Comparison of ENCODE assay signal across 8 mouse cellular contexts in genomic region chr2:35269716-35270260, GRCm38 (mm10). TPM values are rescaled to one million over a fixed set of nuclear protein-coding genes. Genes with fewer than 3 reads are reported as not detected.
DNase-seq lines count a peak whose midpoint lies in the region; ATAC-seq and TF ChIP-seq lines count a peak whose summit lies in the region.

No protein-coding gene starts in this region.

- no peak for ATAC-seq in stomach, postnatal 0 days (ENCODE audit: low FRiP score, low TSS enrichment)

- H3K4me3 ChIP-seq in embryonic fibroblast, embryonic 13.5 days (ENCODE audit: insufficient read depth, low read length): no peak overlapping the region
- no peak overlapping the region for H3K4me3 ChIP-seq in stomach, postnatal 0 days (ENCODE audit: low read depth, low read length)

- TF ChIP-seq CTCF in embryonic fibroblast, embryonic 13.5 days (IDR thresholded peaks at IDR 0.05; ENCODE audit: borderline replicate concordance, insufficient read depth, low read length): no peak
- no peak for TF ChIP-seq CTCF in stomach, postnatal 0 days (IDR thresholded peaks at IDR 0.05; ENCODE audit: low read depth)

- H3K4me2 ChIP-seq in stomach, postnatal 0 days (replicated peaks; ENCODE audit: low read depth): no peak overlapping the region

- peak overlapping the region; percentile 97 for H3K27ac ChIP-seq in embryonic fibroblast, embryonic 13.5 days (ENCODE audit: insufficient read depth, low read length)
- peak overlapping the region; percentile 95 for H3K27ac ChIP-seq in stomach, postnatal 0 days (replicated peaks)

- no peak for TF ChIP-seq POLR2A in embryonic fibroblast, embryonic 13.5 days (IDR thresholded peaks at IDR 0.05; ENCODE audit: low read depth, low read length)

- peaks cover 65% of the 10 kb centered on the region for H3K4me1 ChIP-seq in embryonic fibroblast, embryonic 13.5 days (ENCODE audit: control insufficient read depth, insufficient read depth, low read length)
- peaks cover 40% of the 10 kb centered on the region for H3K4me1 ChIP-seq in stomach, postnatal 0 days (replicated peaks; ENCODE audit: control insufficient read depth, insufficient read depth)

- TF ChIP-seq EP300 in stomach, postnatal 0 days (optimal IDR thresholded peaks at IDR 0.05): no peak

- no peaks in the 10 kb centered on the region for H3K36me3 ChIP-seq in stomach, postnatal 0 days (ENCODE audit: control insufficient read depth, insufficient read depth, low read length)

- peak overlapping the region; percentile 18; the same call in 1 of the 2 replicates for H3K9ac ChIP-seq in stomach, postnatal 0 days (ENCODE audit: low read length)

- no peaks in the 10 kb centered on the region for H3K9me3 ChIP-seq in stomach, postnatal 0 days (ENCODE audit: control insufficient read depth, low read length)

- peak; percentile 63 to 81 for DNase-seq in lung, adult 18-20 months
- DNase-seq in lung, postnatal 14 days: no peak
- peak; percentile 67 to 85 for DNase-seq in kidney, postnatal 25 days
- DNase-seq in stomach, postnatal 0 days (ENCODE audit: low spot score): no peak
- no peak for DNase-seq in left cerebral cortex, adult 18-20 months (ENCODE audit: low spot score in 2 of 2)
- no peak for DNase-seq in layer of hippocampus, adult 9-11 months
- DNase-seq in thymus, adult 18-20 months: no peak

- 56% methylated on average over 4 of the region's 4 CpGs for WGBS in stomach, postnatal 0 days

- no peaks in the 10 kb centered on the region for H3K27me3 ChIP-seq in stomach, postnatal 0 days (ENCODE audit: control insufficient read depth, insufficient read depth, low read length)

RNA-seq across cellular contexts. Expression of gene Gsn, which starts 13.6 kb away (rescaled TPM):
- 451 and 719 TPM in 2 replicates for polyA plus RNA-seq in embryonic fibroblast, embryonic 13.5 days (2011; ENCODE audit: insufficient read length, low read depth, missing spikeins)
- polyA plus RNA-seq in stomach, postnatal 0 days (2015; fragmentation: Nextera tagmentation; extraction: Ambion mirVana): 398 and 433 TPM in 2 replicates
- 10 to 100 TPM; 31.3 to 39.8 TPM for total RNA-seq in left cerebral cortex, adult 18-20 months (2021)

Comparison
In these comparisons a context has a peak if more than half of its experiments do, and no peak if none do; other contexts are left out.
1. DNase-seq: peak in lung, adult 18-20 months (2 of 2) and kidney, postnatal 25 days (2 of 2); none in lung, postnatal 14 days (single experiment), stomach, postnatal 0 days (single experiment), left cerebral cortex, adult 18-20 months (0 of 2), layer of hippocampus, adult 9-11 months (single experiment) and thymus, adult 18-20 months (0 of 2).